Mouse (Mus musculus) intestine, embryonic 14.5 days (tissue): ENCODE results near the gene Glis1. TPM values are rescaled to one million over a fixed set of nuclear protein-coding genes. Genes with fewer than 3 reads are reported as not detected.

ENCODE experiments used
- ATAC-seq: fragments of 200-750 bp; cut with Nextera tagmentation; replicated peaks from 2 replicates; pipeline ENCODE4 v1.8.0; 2017; ENCODE audit warnings: low read depth, moderate number of reproducible peaks, moderate TSS enrichment, moderate library complexity; ENCODE audit not compliant: low FRiP score, low TSS enrichment
- DNase-seq: peaks from one replicate; pipeline ENCODE4 v3.0.0-alpha.2; 2018; ENCODE audit warnings: low spot score
- H3K27ac ChIP-seq: fragments of 300-500 bp; sonication (generic); 2 replicates; pipeline ENCODE4 v1.5.1; 2014; ENCODE audit warnings: low read depth, mild to moderate bottlenecking, control low read depth
- H3K27me3 ChIP-seq: fragments of 300-500 bp; sonication (generic); replicated peaks from 2 replicates; pipeline ENCODE4 v1.6.1; 2014; ENCODE audit warnings: low read length, control low read depth; ENCODE audit not compliant: control insufficient read depth, insufficient read depth
- H3K36me3 ChIP-seq: fragments of 300-500 bp; sonication (generic); 2 replicates; pipeline ENCODE4 v1.6.1; 2014; ENCODE audit warnings: low read length, control low read depth; ENCODE audit not compliant: control insufficient read depth, insufficient read depth
- H3K4me1 ChIP-seq: fragments of 300-500 bp; sonication (generic); replicated peaks from 2 replicates; pipeline ENCODE4 v1.6.1; 2014; ENCODE audit warnings: low read length, control low read depth, mixed read lengths; ENCODE audit not compliant: control insufficient read depth, insufficient read depth
- H3K4me2 ChIP-seq: fragments of 300-500 bp; sonication (generic); 2 replicates; pipeline ENCODE4 v1.6.1; 2014; ENCODE audit warnings: low read length
- H3K4me3 ChIP-seq: fragments of 300-500 bp; sonication (generic); 2 replicates; pipeline ENCODE4 v1.5.1; 2014; ENCODE audit warnings: low read depth, low read length, control low read depth, mixed read lengths
- H3K9ac ChIP-seq: fragments of 300-500 bp; sonication (generic); 2 replicates; pipeline ENCODE4 v1.6.1; 2014; ENCODE audit warnings: mild to moderate bottlenecking, low read length
- H3K9me3 ChIP-seq: fragments of 300-500 bp; sonication (generic); 2 replicates; pipeline ENCODE4 v1.6.1; 2016; ENCODE audit warnings: low read length, control low read depth; ENCODE audit not compliant: control insufficient read depth
- WGBS: fragments of 180-500 bp; shearing (Covaris S2); extraction: QIAGEN DNeasy Blood & Tissue Kit; methylation state at CpG from one replicate; pipeline ENCODE4 v1.1.7; 2014; 5-methylcytosine and 5-hydroxymethylcytosine counted together
- polyA plus RNA-seq: library from polyadenylated mRNA; unstranded; fragments of >200 nt; fragmentation: Nextera tagmentation; extraction: Ambion mirVana; gene quantifications from 2 replicates; pipeline ENCODE4 v1.2.1, GENCODE M21; 2014

The Glis1 gene
- 0.43 and 1.4 TPM in 2 replicates for polyA plus RNA-seq

DNA sequence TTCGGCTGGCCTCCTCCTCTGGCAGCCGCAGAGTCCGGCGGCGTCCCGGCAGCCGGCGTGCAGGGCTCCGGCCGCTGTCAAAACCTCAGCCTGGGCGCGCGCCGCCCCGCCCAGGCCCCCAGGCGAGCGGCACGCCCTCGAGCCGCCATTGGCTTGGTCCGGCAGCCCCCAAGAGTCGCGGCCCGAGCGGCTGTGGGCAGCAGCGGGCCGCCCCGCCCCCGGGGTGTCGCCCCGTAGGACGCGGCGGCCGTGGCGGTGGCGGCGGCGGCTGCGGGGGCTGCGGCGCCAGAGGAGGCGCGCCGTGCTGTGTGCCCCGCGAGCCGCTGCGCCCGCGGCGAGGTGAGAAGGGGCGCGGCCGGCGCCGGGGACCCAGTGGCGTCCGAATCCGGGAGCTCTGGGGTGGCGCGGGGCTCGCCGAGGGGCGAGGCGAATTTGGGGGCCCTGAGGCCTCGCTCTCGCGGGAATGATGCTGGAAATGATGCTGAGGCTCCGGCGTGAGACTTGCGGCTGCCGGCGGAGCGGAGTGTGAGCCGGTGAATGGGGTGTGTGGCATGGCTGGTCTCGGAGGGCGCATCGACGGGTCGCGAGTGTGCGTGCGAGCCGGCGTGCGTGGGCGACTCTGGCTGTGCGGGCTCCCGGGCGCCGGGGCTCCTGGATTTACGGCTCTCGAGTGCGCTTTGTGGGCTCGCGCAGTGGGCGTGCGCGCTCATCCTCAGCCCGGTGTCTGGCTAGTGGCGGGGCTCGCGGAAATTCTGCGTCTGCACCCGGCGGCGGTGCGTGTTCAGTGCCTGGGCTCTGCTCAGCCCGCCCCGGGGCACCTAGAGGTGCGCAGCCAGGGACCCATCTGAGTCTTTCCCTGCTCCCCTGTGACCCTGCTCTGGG is at the start of gene Glis1:
Gene Glis1, plus strand, starts transcription at position 236 of the 882 bp plus-strand sequence.
- peaks cover 71% of the 10 kb centered on the region for H3K27me3 ChIP-seq
- peak; percentile 76 for ATAC-seq
- WGBS, result under 1% methylated on average over 105 of the region's 112 CpGs

DNA sequence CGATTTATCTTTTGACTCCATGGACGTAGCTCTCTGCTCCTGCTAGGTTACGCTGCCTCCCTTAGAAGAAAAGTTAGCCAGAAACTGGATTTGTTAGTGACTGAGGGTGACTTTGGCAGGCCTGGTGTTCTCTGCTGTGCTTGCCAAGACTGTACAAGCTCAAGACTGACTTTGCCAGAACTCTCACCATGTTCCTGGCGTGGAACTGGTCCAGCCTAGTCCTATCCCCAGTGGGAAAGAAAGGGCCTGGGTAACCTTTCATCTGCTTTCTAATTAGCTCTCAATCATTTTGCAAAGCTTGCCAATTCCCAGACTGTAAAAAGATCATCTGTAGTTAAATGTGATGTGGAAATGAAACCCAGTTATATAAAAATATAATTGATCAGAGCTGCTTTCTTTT is 47.4 kb upstream of the Glis1 start:
- Histone ChIP-seq H3K27me3 (no peaks in the 10 kb centered on the region), H3K36me3 (peaks cover 91% of the 10 kb centered on the region), H3K4me2 (no peak overlapping the region), H3K4me1 (no peaks in the 10 kb centered on the region), H3K4me3 (no peak overlapping the region), H3K9me3 (no peaks in the 10 kb centered on the region), H3K9ac (no peak overlapping the region), H3K27ac (no peak overlapping the region)
- WGBS, result 95% methylated on average over 4 of the region's 4 CpGs
- DNase-seq (no peak), ATAC-seq (no peak)

More for the DNA sequence above, at the start of gene Glis1:
- Histone ChIP-seq H3K9me3 (no peaks in the 10 kb centered on the region), H3K4me2 (peak within 1 kb of the TSS; percentile 96), H3K27ac (no peak within 1 kb of the TSS), H3K4me1 (peaks cover 7% of the 10 kb centered on the region; the same call in 1 of the 2 replicates), H3K4me3 (peak within 1 kb of the TSS; percentile 57), H3K36me3 (no peaks in the 10 kb centered on the region), H3K9ac (peak within 1 kb of the TSS; percentile 42)
- DNase-seq, result peak; percentile 78

DNA sequence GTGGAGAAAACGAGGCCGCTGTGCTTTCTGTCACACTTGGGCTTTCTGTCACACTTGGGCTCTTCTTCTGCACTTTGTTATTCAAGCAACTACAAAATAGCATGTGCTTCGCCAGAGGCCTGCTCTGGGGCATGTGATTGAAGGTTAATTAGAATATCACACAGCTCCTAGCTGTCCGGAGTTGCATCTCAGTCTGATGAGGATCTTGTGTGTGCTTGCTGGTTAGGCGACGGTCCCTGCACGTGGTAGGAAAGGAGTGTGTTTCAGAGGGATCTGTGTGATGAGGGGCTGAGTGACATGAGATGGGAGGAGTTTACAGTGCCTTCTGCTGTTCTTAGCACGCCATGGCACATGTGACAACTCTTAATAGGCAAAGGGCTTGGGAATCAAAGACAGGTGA is 46.9 kb upstream of the Glis1 start:
- Histone ChIP-seq H3K4me2 (no peak overlapping the region), H3K4me1 (no peaks in the 10 kb centered on the region), H3K27ac (no peak overlapping the region), H3K4me3 (no peak overlapping the region), H3K9ac (no peak overlapping the region), H3K36me3 (peaks cover 91% of the 10 kb centered on the region), H3K27me3 (no peaks in the 10 kb centered on the region), H3K9me3 (no peaks in the 10 kb centered on the region)
- WGBS, result 95% methylated on average over 8 of the region's 8 CpGs
- ATAC-seq (no peak), DNase-seq (no peak)

DNA sequence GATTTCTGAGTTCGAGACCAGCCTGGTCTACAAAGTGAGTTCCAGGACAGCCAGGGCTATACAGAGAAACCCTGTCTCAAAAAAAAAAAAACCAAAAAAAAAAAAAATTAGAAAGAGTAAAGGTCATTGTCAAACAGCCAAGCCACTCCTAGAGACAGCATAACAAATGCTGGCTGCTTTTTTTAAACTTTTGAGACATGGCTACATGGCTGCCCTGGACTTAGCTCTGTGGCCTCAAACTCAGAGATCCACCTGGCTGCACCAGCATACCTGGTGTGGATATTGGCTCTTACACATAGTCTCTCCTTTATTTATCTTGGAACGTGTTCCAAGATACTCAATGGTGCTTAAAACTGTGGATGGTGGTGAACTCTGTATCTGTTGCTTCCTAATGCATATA is 46.1 kb upstream of the Glis1 start:
- no peaks in the 10 kb centered on the region for H3K9me3 ChIP-seq
- H3K9ac ChIP-seq, result no peak overlapping the region
- 96% methylated on average over 2 of the region's 2 CpGs for WGBS
- no peak for ATAC-seq
- H3K36me3 ChIP-seq, result peaks cover 91% of the 10 kb centered on the region
- H3K4me2 ChIP-seq, result no peak overlapping the region
- H3K4me1 ChIP-seq, result no peaks in the 10 kb centered on the region
- DNase-seq, result no peak
- H3K4me3 ChIP-seq, result no peak overlapping the region
- H3K27me3 ChIP-seq, result no peaks in the 10 kb centered on the region
- H3K27ac ChIP-seq, result no peak overlapping the region

GRCm38 (mm10) chr4:107389345-107389744 is 45.0 kb upstream of the Glis1 start:
- Histone ChIP-seq H3K9ac (no peak overlapping the region), H3K27me3 (no peaks in the 10 kb centered on the region), H3K4me2 (no peak overlapping the region), H3K4me3 (no peak overlapping the region), H3K4me1 (no peaks in the 10 kb centered on the region), H3K27ac (no peak overlapping the region), H3K9me3 (no peaks in the 10 kb centered on the region), H3K36me3 (peaks cover 95% of the 10 kb centered on the region)
- 95% methylated on average over 3 of the region's 3 CpGs for WGBS
- ATAC-seq (no peak), DNase-seq (no peak)

DNA sequence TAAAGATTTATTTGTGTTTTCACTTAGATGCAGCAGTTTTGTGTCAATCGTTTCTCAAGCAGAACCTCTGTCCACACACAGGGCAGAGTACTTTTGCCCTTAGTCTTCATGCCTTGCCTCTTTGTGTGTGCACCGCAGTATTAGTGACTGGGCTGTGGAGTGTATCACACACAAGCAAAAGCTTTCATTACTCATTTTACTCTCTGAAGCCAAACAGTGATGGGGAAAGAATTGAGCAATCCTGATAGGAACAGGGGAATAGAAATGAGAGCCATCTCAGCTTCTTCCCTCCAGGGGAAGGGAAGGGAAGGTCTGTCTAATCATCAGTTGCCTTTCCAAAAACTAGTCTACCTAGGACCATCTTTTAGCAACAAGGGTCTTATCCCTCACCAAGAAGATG is 40.6 kb upstream of the Glis1 start:
- Histone ChIP-seq H3K9me3 (no peaks in the 10 kb centered on the region), H3K4me2 (no peak overlapping the region), H3K36me3 (peaks cover 89% of the 10 kb centered on the region), H3K9ac (no peak overlapping the region), H3K4me1 (no peaks in the 10 kb centered on the region), H3K4me3 (no peak overlapping the region), H3K27me3 (no peaks in the 10 kb centered on the region), H3K27ac (no peak overlapping the region)
- DNase-seq, result no peak
- WGBS, result 92% methylated on average over 2 of the region's 2 CpGs
- no peak for ATAC-seq

DNA sequence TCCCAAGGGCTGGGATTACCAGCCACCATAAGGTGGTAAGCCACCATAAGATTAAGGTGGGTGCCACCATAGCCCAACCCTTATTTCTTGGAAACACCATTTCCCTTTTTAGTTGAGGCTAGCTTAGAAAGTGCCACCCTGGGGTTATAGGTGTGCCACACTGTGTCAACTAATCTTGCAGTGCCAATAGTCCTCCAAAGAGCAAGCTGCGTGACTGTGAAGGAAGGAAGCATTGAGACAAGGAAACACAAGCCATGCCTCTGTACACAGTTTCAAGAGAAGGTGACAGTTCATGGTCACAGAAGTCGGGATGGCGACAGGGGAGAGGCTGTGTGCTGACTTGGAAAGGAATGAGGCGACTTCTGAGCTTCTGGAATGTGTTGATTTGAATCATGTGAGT is 14.2 kb upstream of the Glis1 start:
- Histone ChIP-seq H3K27ac (no peak overlapping the region), H3K27me3 (0 out of 2 replicates have a peak, but pooled peaks cover 3% of the 10 kb centered on the region), H3K36me3 (peaks cover 18% of the 10 kb centered on the region), H3K9ac (no peak overlapping the region), H3K4me2 (no peak overlapping the region), H3K4me3 (no peak overlapping the region), H3K4me1 (peaks cover 3% of the 10 kb centered on the region; the same call in 1 of the 2 replicates), H3K9me3 (no peaks in the 10 kb centered on the region)
- WGBS, result 84% methylated on average over 4 of the region's 4 CpGs
- DNase-seq, result no peak
- ATAC-seq, result no peak

DNA sequence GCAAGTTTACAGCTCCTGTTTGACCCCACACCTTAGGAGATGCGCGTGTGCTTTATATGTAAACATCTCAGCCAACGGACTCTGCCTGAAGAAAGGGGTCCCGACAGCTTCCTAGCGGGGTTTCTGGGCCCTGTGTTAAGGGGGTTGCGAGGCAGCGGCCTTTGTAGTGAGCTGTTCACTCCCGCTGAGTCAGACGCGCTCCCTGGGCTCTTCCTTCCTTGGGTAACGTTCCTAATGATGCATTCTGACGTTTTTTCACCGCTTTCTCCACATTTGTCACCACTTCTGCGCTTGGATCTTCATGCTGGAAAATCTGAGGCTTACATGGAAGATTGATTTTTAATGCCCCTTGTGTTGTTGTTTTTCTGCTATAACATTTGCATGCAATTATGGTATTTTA is 12.7 kb upstream of the Glis1 start:
- Histone ChIP-seq H3K9ac (no peak overlapping the region; the same call in 1 of the 2 replicates), H3K27ac (no peak overlapping the region), H3K4me2 (peak overlapping the region; percentile 35), H3K4me3 (no peak overlapping the region), H3K27me3 (0 out of 2 replicates have a peak, but pooled peaks cover 3% of the 10 kb centered on the region), H3K36me3 (peaks cover 10% of the 10 kb centered on the region), H3K9me3 (no peaks in the 10 kb centered on the region), H3K4me1 (peaks cover 3% of the 10 kb centered on the region; the same call in 1 of the 2 replicates)
- DNase-seq, result no peak
- no peak for ATAC-seq
- 7% methylated on average over 14 of the region's 14 CpGs for WGBS
